Mouse (Mus musculus): Measurements from ENCODE around the gene Bicd2. TPM values are rescaled to one million over a fixed set of nuclear protein-coding genes. Genes with fewer than 3 reads are reported as not detected.

Bicd2 gene
- polyA plus RNA-seq, 1 experiment from 2014 or later: 38.7 TPM

GRCm38 (mm10) chr13:49328101-49328500 lies 13.3 kb upstream of the Bicd2 start:
- H3K4me3 ChIP-seq: no peak overlapping the region

GRCm38 (mm10) chr13:49333250-49333649 lies 8.1 kb upstream of the Bicd2 start:
- no peaks in the 10 kb centered on the region for H3K4me1 ChIP-seq
- no peaks in the 10 kb centered on the region for H3K27me3 ChIP-seq (replicated peaks)
- ATAC-seq (ENCODE audit: extremely low read depth, insufficient number of reproducible peaks, low FRiP score, low TSS enrichment): no peak

More at GRCm38 (mm10) chr13:49328101-49328500, 13.3 kb upstream of the Bicd2 start:
- Histone ChIP-seq H3K27ac (replicated peaks) (no peak overlapping the region), H3K4me2 (no peak overlapping the region), H3K9me3 (no peaks in the 10 kb centered on the region), H3K27me3 (replicated peaks) (no peaks in the 10 kb centered on the region), H3K36me3 (no peaks in the 10 kb centered on the region), H3K4me1 (no peaks in the 10 kb centered on the region), H3K9ac (no peak overlapping the region)
- 74% methylated on average over 4 of the region's 4 CpGs for WGBS
- ATAC-seq (ENCODE audit: extremely low read depth, insufficient number of reproducible peaks, low FRiP score, low TSS enrichment): no peak

GRCm38 (mm10) chr13:49335077-49335982 lies 6.1 kb upstream of the Bicd2 start:
- Histone ChIP-seq H3K4me1 (peaks cover 1% of the 10 kb centered on the region), H3K4me3 (no peak overlapping the region), H3K36me3 (no peaks in the 10 kb centered on the region), H3K9ac (no peak overlapping the region), H3K27me3 (replicated peaks) (no peaks in the 10 kb centered on the region), H3K4me2 (no peak overlapping the region), H3K27ac (replicated peaks) (no peak overlapping the region), H3K9me3 (no peaks in the 10 kb centered on the region)
- ATAC-seq (ENCODE audit: extremely low read depth, insufficient number of reproducible peaks, low FRiP score, low TSS enrichment): no peak
- 81% methylated on average over 12 of the region's 12 CpGs for WGBS

More at GRCm38 (mm10) chr13:49333250-49333649, 8.1 kb upstream of the Bicd2 start:
- 52% methylated on average over 2 of the region's 2 CpGs for WGBS
- Histone ChIP-seq H3K27ac (replicated peaks) (no peak overlapping the region), H3K9ac (no peak overlapping the region), H3K4me2 (no peak overlapping the region), H3K4me3 (no peak overlapping the region), H3K9me3 (no peaks in the 10 kb centered on the region), H3K36me3 (no peaks in the 10 kb centered on the region)

- Histone ChIP-seq H3K4me1 (peaks cover 28% of the 10 kb centered on the region), H3K27me3 (replicated peaks) (no peaks in the 10 kb centered on the region), H3K36me3 (no peaks in the 10 kb centered on the region), H3K27ac (replicated peaks) (no peak overlapping the region), H3K9ac (no peak overlapping the region), H3K9me3 (no peaks in the 10 kb centered on the region), H3K4me2 (no peak overlapping the region), H3K4me3 (no peak overlapping the region)
- WGBS: 61% methylated on average over 7 of the region's 7 CpGs
- ATAC-seq (ENCODE audit: extremely low read depth, insufficient number of reproducible peaks, low FRiP score, low TSS enrichment): no peak
These were observed 2.4 kb upstream of the Bicd2 start for GRCm38 (mm10) chr13:49338893-49339546.

- 7% methylated on average over 25 of the region's 25 CpGs for WGBS
- no peaks in the 10 kb centered on the region for H3K36me3 ChIP-seq
- no peak for ATAC-seq (ENCODE audit: extremely low read depth, insufficient number of reproducible peaks, low FRiP score, low TSS enrichment)
- H3K4me2 ChIP-seq: peak overlapping the region; percentile 84
- H3K4me3 ChIP-seq: peak overlapping the region; percentile 98
- peak overlapping the region; percentile 78 for H3K27ac ChIP-seq (replicated peaks)
- H3K4me1 ChIP-seq: peaks cover 58% of the 10 kb centered on the region
- no peaks in the 10 kb centered on the region for H3K27me3 ChIP-seq (replicated peaks)
- no peaks in the 10 kb centered on the region for H3K9me3 ChIP-seq
- peak overlapping the region; percentile 96 for H3K9ac ChIP-seq
These were observed 692 bp downstream of the Bicd2 start for GRCm38 (mm10) chr13:49341831-49342722.

GRCm38 (mm10) chr13:49342723-49343100 lies 1.3 kb downstream of the Bicd2 start:
- ATAC-seq (ENCODE audit: extremely low read depth, insufficient number of reproducible peaks, low FRiP score, low TSS enrichment): no peak
- Histone ChIP-seq H3K36me3 (no peaks in the 10 kb centered on the region), H3K9me3 (no peaks in the 10 kb centered on the region), H3K4me1 (peaks cover 64% of the 10 kb centered on the region), H3K4me2 (peak overlapping the region; percentile 84), H3K27me3 (replicated peaks) (no peaks in the 10 kb centered on the region), H3K27ac (replicated peaks) (peak overlapping the region; percentile 30; the same call in 1 of the 2 replicates), H3K9ac (peak overlapping the region; percentile 96), H3K4me3 (peak overlapping the region; percentile 98)

GRCm38 (mm10) chr13:49344567-49344966 lies 3.2 kb downstream of the Bicd2 start:
- no peak for ATAC-seq (ENCODE audit: extremely low read depth, insufficient number of reproducible peaks, low FRiP score, low TSS enrichment)

GRCm38 (mm10) chr13:49345476-49345875 lies 4.1 kb downstream of the Bicd2 start:
- Histone ChIP-seq H3K9me3 (no peaks in the 10 kb centered on the region), H3K4me3 (no peak overlapping the region), H3K27ac (replicated peaks) (peak overlapping the region; percentile 89), H3K4me2 (peak overlapping the region; percentile 84), H3K4me1 (peaks cover 87% of the 10 kb centered on the region), H3K36me3 (no peaks in the 10 kb centered on the region), H3K27me3 (replicated peaks) (no peaks in the 10 kb centered on the region), H3K9ac (peak overlapping the region; percentile 56)
- ATAC-seq (ENCODE audit: extremely low read depth, insufficient number of reproducible peaks, low FRiP score, low TSS enrichment): no peak
- WGBS: 44% methylated on average over 2 of the region's 2 CpGs

More at GRCm38 (mm10) chr13:49344567-49344966, 3.2 kb downstream of the Bicd2 start:
- no peaks in the 10 kb centered on the region for H3K36me3 ChIP-seq
- peak overlapping the region; percentile 89 for H3K27ac ChIP-seq (replicated peaks)
- no peaks in the 10 kb centered on the region for H3K9me3 ChIP-seq
- peak overlapping the region; percentile 96 for H3K9ac ChIP-seq
- peak overlapping the region; percentile 84 for H3K4me2 ChIP-seq
- H3K27me3 ChIP-seq (replicated peaks): no peaks in the 10 kb centered on the region
- H3K4me1 ChIP-seq: peaks cover 83% of the 10 kb centered on the region
- no peak overlapping the region; the same call in 1 of the 2 replicates for H3K4me3 ChIP-seq
- 59% methylated on average over 8 of the region's 8 CpGs for WGBS

GRCm38 (mm10) chr13:49348522-49348921 lies 7.1 kb downstream of the Bicd2 start:
- no peak for ATAC-seq (ENCODE audit: extremely low read depth, insufficient number of reproducible peaks, low FRiP score, low TSS enrichment)

GRCm38 (mm10) chr13:49349335-49349734 lies 8.0 kb downstream of the Bicd2 start:
- WGBS: 80% methylated on average over 4 of the region's 4 CpGs
- Histone ChIP-seq H3K9ac (no peak overlapping the region), H3K36me3 (no peaks in the 10 kb centered on the region), H3K4me1 (peaks cover 93% of the 10 kb centered on the region), H3K4me2 (no peak overlapping the region), H3K27ac (replicated peaks) (no peak overlapping the region), H3K27me3 (replicated peaks) (no peaks in the 10 kb centered on the region), H3K4me3 (no peak overlapping the region), H3K9me3 (no peaks in the 10 kb centered on the region)
- ATAC-seq (ENCODE audit: extremely low read depth, insufficient number of reproducible peaks, low FRiP score, low TSS enrichment): no peak

More at GRCm38 (mm10) chr13:49348522-49348921, 7.1 kb downstream of the Bicd2 start:
- Histone ChIP-seq H3K9ac (no peak overlapping the region), H3K27ac (replicated peaks) (no peak overlapping the region), H3K4me1 (peaks cover 93% of the 10 kb centered on the region), H3K4me2 (no peak overlapping the region), H3K27me3 (replicated peaks) (no peaks in the 10 kb centered on the region), H3K4me3 (no peak overlapping the region), H3K9me3 (no peaks in the 10 kb centered on the region), H3K36me3 (no peaks in the 10 kb centered on the region)
- WGBS: 69% methylated on average over 2 of the region's 2 CpGs
